Mouse (Mus musculus) bone marrow macrophage, adult 2 months (primary cell): ENCODE measurements around the gene Hhatl.

Experiments
- CTCF ChIP-seq: IDR thresholded peaks from 2 replicates; pipeline ENCODE4 v1.5.1; 2012; ENCODE audit warnings: low read depth, mild to moderate bottlenecking, low read length, moderate library complexity
- POLR2A ChIP-seq: IDR thresholded peaks from 2 replicates; pipeline ENCODE4 v1.6.1; 2012; ENCODE audit warnings: mild to moderate bottlenecking, low read depth, low read length, borderline replicate concordance

GRCm38 (mm10) chr9:121785261-121785660 is 7.0 kb downstream of the Hhatl start:
- TF ChIP-seq CTCF = no peak
- no peak for TF ChIP-seq POLR2A
